Comparison of ENCODE assay signal across 10 mouse cellular contexts in genomic region chr9:78138044-78138676, GRCm38 (mm10). TPM values are rescaled to one million over a fixed set of nuclear protein-coding genes. Genes with fewer than 3 reads are reported as not detected.
DNase-seq lines count a peak whose midpoint lies in the region; TF ChIP-seq lines count a peak whose summit lies in the region.
"Had no signal": no experiment of that assay in that cellular context is flagged by ENCODE, and none has a peak within 500 bp of the region (broad histone marks: within the 10 kb centered on the region; RNA-seq: fewer than 3 reads in every experiment).

No protein-coding gene starts in this region.

- H3K27ac ChIP-seq in heart, adult 2 months, result peak overlapping the region; percentile 87
- H3K27ac ChIP-seq in heart, embryonic 10.5 days, result no peak overlapping the region
- peak overlapping the region; percentile 99 for H3K27ac ChIP-seq in brown adipose tissue, adult 24 weeks (replicated peaks; ENCODE audit: low read depth, low read length)
- H3K27ac ChIP-seq: hindbrain, embryonic 14.5 days; kidney, postnatal 0 days; midbrain, embryonic 13.5 days had no signal

- H3K9ac ChIP-seq in heart, adult 2 months (ENCODE audit: low read depth, low read length), result no peak overlapping the region
- H3K9ac ChIP-seq: hindbrain, embryonic 14.5 days; midbrain, embryonic 13.5 days had no signal

- no peaks in the 10 kb centered on the region for H3K79me2 ChIP-seq in heart, adult 2 months (replicated peaks; ENCODE audit: control insufficient read depth, insufficient read depth, low read length)

- no peaks in the 10 kb centered on the region for H3K27me3 ChIP-seq in heart, adult 2 months (ENCODE audit: control insufficient read depth, insufficient read depth, low read length)
- H3K27me3 ChIP-seq in heart, embryonic 10.5 days (ENCODE audit: insufficient read depth, poor library complexity, severe bottlenecking), result no peaks in the 10 kb centered on the region
- H3K27me3 ChIP-seq: midbrain, embryonic 13.5 days had no signal

- intact Hi-C loops in heart, adult 2 months (cut with DNase I), result loop anchor here (2.0 kb wide), 1 partner anchor 23 kb away; no protein-coding TSS in a partner anchor
- intact Hi-C loops in heart, postnatal 14 days (cut with DNase I), result no loop called here

- H3K36me3 ChIP-seq in heart, adult 2 months (ENCODE audit: control insufficient read depth, insufficient read depth, low read length), result peaks cover 25% of the 10 kb centered on the region
- H3K36me3 ChIP-seq in heart, embryonic 10.5 days, result peaks cover 64% of the 10 kb centered on the region

- peaks cover 12% of the 10 kb centered on the region for H3K4me1 ChIP-seq in heart, adult 2 months (ENCODE audit: control insufficient read depth, insufficient read depth, low read length)
- H3K4me1 ChIP-seq in heart, embryonic 10.5 days, result peaks cover 14% of the 10 kb centered on the region; the same call in 1 of the 2 replicates
- H3K4me1 ChIP-seq in brown adipose tissue, adult 24 weeks (ENCODE audit: control insufficient read depth, insufficient read depth, insufficient read length, low read length), result peaks cover 13% of the 10 kb centered on the region
- H3K4me1 ChIP-seq: midbrain, embryonic 13.5 days had no signal

- peak; percentile 53 to 59 for DNase-seq in heart, adult 2 months
- DNase-seq in heart, embryonic 10.5 days (ENCODE audit: low spot score), result no peak
- DNase-seq in B cell, adult 2 months, result peak; percentile 2 to 12
- DNase-seq in heart, postnatal 14 days, result peak; percentile 25 to 40
- no peak for DNase-seq in spleen, postnatal 10 days (ENCODE audit: low spot score in 2 of 2)
- no peak for DNase-seq in ovary, postnatal 14 days (ENCODE audit: low spot score)

- WGBS in heart, adult 2 months, result 70% methylated on average over 9 of the region's 9 CpGs
- 85% methylated on average over 9 of the region's 9 CpGs for WGBS in heart, embryonic 10.5 days

- 0 out of 2 replicates have a peak, but pooled peaks cover 5% of the 10 kb centered on the region for H3K9me3 ChIP-seq in heart, embryonic 10.5 days

- no peak overlapping the region for H3K4me3 ChIP-seq in heart, adult 2 months
- H3K4me3 ChIP-seq in heart, embryonic 10.5 days, result no peak overlapping the region
- H3K4me3 ChIP-seq in brown adipose tissue, adult 24 weeks (ENCODE audit: insufficient read depth, low read depth, low read length), result no peak overlapping the region
- H3K4me3 ChIP-seq: midbrain, embryonic 13.5 days had no signal

- TF ChIP-seq CTCF in heart, adult 2 months (IDR thresholded peaks at IDR 0.05), result no peak

- TF ChIP-seq EP300 in heart, adult 2 months (IDR thresholded peaks at IDR 0.05; ENCODE audit: insufficient read depth, low read depth, low read length), result peak; percentile 54; the same call in 1 of the 2 replicates

- TF ChIP-seq POLR2A in heart, adult 2 months (IDR thresholded peaks at IDR 0.05; ENCODE audit: insufficient read depth, low read depth, low read length), result no peak

RNA-seq across cellular contexts. Expression of gene Ick, which starts 29.2 kb away (rescaled TPM):
- 10 to 100 TPM; 12.5 to 14.0 TPM for total RNA-seq in heart, adult 2 months (2021)
- 7.8 and 10.1 TPM in 2 replicates for polyA plus RNA-seq in heart, adult 2 months (2012; rRNA removed)
- 17.2 and 21.5 TPM in 2 replicates for polyA plus RNA-seq in heart, embryonic 10.5 days (2016; fragmentation: Nextera tagmentation; extraction: Ambion mirVana)
- 21.8 and 23.4 TPM in 2 replicates for polyA plus RNA-seq in brown adipose tissue, adult 24 weeks (2012; ENCODE audit: insufficient read depth, insufficient read length, missing spikeins)
- 10 to 100 TPM; 16.2 to 16.6 TPM for total RNA-seq in heart, postnatal 14 days (2021)

RNA-seq across cellular contexts. Expression of gene Fbxo9, which starts 29.3 kb away (rescaled TPM):
- 10 to 100 TPM; 34.4 to 40.6 TPM for total RNA-seq in heart, adult 2 months (2021)
- 64.1 and 69.5 TPM in 2 replicates for polyA plus RNA-seq in heart, adult 2 months (2012; rRNA removed)
- 28.5 and 30.6 TPM in 2 replicates for polyA plus RNA-seq in heart, embryonic 10.5 days (2016; fragmentation: Nextera tagmentation; extraction: Ambion mirVana)
- polyA plus RNA-seq in brown adipose tissue, adult 24 weeks (2012; ENCODE audit: insufficient read depth, insufficient read length, missing spikeins), result 66.7 and 70.2 TPM in 2 replicates
- total RNA-seq in heart, postnatal 14 days (2021), result 10 to 100 TPM; 65.4 to 70.7 TPM

RNA-seq across cellular contexts. Expression of gene Gsta4, which starts 44.4 kb away (rescaled TPM):
- total RNA-seq in heart, adult 2 months (2021), result 100 to 1,000 TPM; 100 to 104 TPM
- 53.4 and 88.7 TPM in 2 replicates for polyA plus RNA-seq in heart, adult 2 months (2012; rRNA removed)
- polyA plus RNA-seq in heart, embryonic 10.5 days (2016; fragmentation: Nextera tagmentation; extraction: Ambion mirVana), result 81.1 and 88.3 TPM in 2 replicates
- 174 and 194 TPM in 2 replicates for polyA plus RNA-seq in brown adipose tissue, adult 24 weeks (2012; ENCODE audit: insufficient read depth, insufficient read length, missing spikeins)
- 10 to 100 TPM; 60.1 to 70.6 TPM for total RNA-seq in heart, postnatal 14 days (2021)

Comparison
In these comparisons a context has a peak if more than half of its experiments do, and no peak if none do; other contexts are left out.
1. DNase-seq: peak in heart, adult 2 months (2 of 2), B cell, adult 2 months (2 of 2) and heart, postnatal 14 days (2 of 2); none in heart, embryonic 10.5 days (single experiment), spleen, postnatal 10 days (0 of 2) and ovary, postnatal 14 days (single experiment).